Mouse (Mus musculus) heart, postnatal 0 days (tissue): Measurements from ENCODE around the gene Prkar1b.

Experiments used
- CTCF ChIP-seq: IDR thresholded peaks from 2 replicates; pipeline ENCODE4 v1.5.1; 2016; ENCODE audit warnings: antibody characterized with exemption, control low read depth, low read depth
- EP300 ChIP-seq: IDR thresholded peaks from 2 replicates; pipeline ENCODE4 v1.6.1; 2016; ENCODE audit warnings: antibody characterized with exemption, low read depth

DNA sequence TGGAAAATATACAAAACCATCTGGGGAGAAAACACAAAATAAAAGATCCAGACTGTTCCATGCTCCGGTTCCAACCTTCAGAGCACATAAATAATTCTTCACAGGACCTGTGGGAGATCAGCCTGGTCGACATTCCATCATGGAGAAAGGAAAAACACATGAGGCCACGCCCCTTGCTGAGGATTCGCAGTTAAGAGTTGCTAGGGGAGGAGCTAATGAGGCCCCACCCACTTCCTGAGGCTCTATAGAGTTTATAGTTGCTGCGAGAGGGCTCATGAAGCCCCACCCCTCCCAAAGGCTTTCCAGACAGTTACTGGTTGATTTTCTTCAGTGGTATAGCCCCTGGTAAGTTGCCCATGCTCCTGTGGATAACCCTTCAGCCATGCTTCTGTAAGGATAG, 85.2 kb downstream of the Prkar1b start:
- TF ChIP-seq EP300, result no peak
- no peak for TF ChIP-seq CTCF
